Mouse (Mus musculus) midbrain, embryonic 11.5 days (tissue): Measurements from ENCODE around the gene Kif26b. TPM values are rescaled to one million over a fixed set of nuclear protein-coding genes. Genes with fewer than 3 reads are reported as not detected.

Experiments
- ATAC-seq: fragments of 200-750 bp; cut with Nextera tagmentation; 2 replicates; pipeline ENCODE4 v1.8.0; 2017; ENCODE audit warnings: moderate TSS enrichment, moderate library complexity; ENCODE audit not compliant: low FRiP score
- DNase-seq: peaks from one replicate; pipeline ENCODE4 v3.0.0; 2015; ENCODE audit warnings: low spot score; ENCODE audit errors: missing footprints
- H3K27ac ChIP-seq: fragments of 300-500 bp; sonication (generic); 2 replicates; pipeline ENCODE4 v1.5.1; 2014; ENCODE audit warnings: low read depth, low read length
- H3K27me3 ChIP-seq: fragments of 300-500 bp; sonication (generic); 2 replicates; pipeline ENCODE4 v1.6.1; 2014; ENCODE audit warnings: mild to moderate bottlenecking, low read length, moderate library complexity, mixed read lengths; ENCODE audit not compliant: control insufficient read depth, insufficient read depth
- H3K36me3 ChIP-seq: fragments of 300-500 bp; sonication (generic); 2 replicates; pipeline ENCODE4 v1.6.1; 2014; ENCODE audit warnings: mild to moderate bottlenecking, low read length, moderate library complexity, mixed read lengths; ENCODE audit not compliant: control insufficient read depth, insufficient read depth
- H3K4me1 ChIP-seq: fragments of 300-500 bp; sonication (generic); 2 replicates; pipeline ENCODE4 v1.6.1; 2014; ENCODE audit warnings: low read length; ENCODE audit not compliant: control insufficient read depth, insufficient read depth
- H3K4me2 ChIP-seq: fragments of 300-500 bp; sonication (generic); 2 replicates; pipeline ENCODE4 v1.6.1; 2014; ENCODE audit warnings: mild to moderate bottlenecking, moderate library complexity
- H3K4me3 ChIP-seq: fragments of 300-500 bp; sonication (generic); 2 replicates; pipeline ENCODE4 v1.5.1; 2014; ENCODE audit warnings: low read depth, low read length
- H3K9ac ChIP-seq: fragments of 300-500 bp; sonication (generic); 2 replicates; pipeline ENCODE4 v1.6.1; 2014; ENCODE audit warnings: low read length
- H3K9me3 ChIP-seq: fragments of 300-500 bp; sonication (generic); 2 replicates; pipeline ENCODE4 v1.6.1; 2016; ENCODE audit warnings: low read length; ENCODE audit not compliant: control insufficient read depth
- WGBS: fragments of 180-500 bp; shearing (Covaris S2); extraction: QIAGEN DNeasy Blood & Tissue Kit; methylation state at CpG from one replicate; pipeline ENCODE4 v1.1.7; 2014; 5-methylcytosine and 5-hydroxymethylcytosine counted together
- polyA plus RNA-seq: library from polyadenylated mRNA; unstranded; fragments of >200 nt; fragmentation: Nextera tagmentation; extraction: Ambion mirVana; gene quantifications from 2 replicates; pipeline ENCODE4 v1.2.1, GENCODE M21; 2014

Gene Kif26b
- polyA plus RNA-seq, 1 experiment from 2014 or later = 3.3 TPM

DNA sequence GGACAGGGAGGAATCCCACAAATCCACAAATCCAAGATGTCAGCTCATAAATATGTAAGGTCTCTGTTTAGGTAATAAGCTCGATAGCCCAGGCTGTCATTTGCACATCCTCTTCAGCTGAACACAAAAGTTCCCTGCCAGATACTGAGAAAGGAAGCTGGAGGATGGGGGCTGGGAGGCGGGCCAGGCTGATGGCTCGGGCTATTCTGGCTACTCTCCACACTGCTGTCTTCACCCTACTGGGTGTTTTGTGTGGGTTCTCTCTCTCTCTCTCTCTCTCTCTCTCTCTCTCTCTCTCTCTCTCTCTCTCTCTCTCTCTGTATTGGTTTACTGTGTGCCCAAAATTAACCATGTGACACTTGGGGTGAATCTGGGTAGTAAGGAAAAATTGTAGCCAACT lies 274.2 kb downstream of the Kif26b start:
- ATAC-seq (no peak), DNase-seq (peak; percentile 77)
- H3K27me3 ChIP-seq = no peaks in the 10 kb centered on the region
- no peak overlapping the region for H3K9ac ChIP-seq
- no peak overlapping the region for H3K27ac ChIP-seq
- H3K36me3 ChIP-seq = no peaks in the 10 kb centered on the region
- no peaks in the 10 kb centered on the region for H3K9me3 ChIP-seq
- no peak overlapping the region for H3K4me2 ChIP-seq
- no peak overlapping the region for H3K4me3 ChIP-seq
- H3K4me1 ChIP-seq = peaks cover 6% of the 10 kb centered on the region
- WGBS = 40% methylated on average over 3 of the region's 3 CpGs

DNA sequence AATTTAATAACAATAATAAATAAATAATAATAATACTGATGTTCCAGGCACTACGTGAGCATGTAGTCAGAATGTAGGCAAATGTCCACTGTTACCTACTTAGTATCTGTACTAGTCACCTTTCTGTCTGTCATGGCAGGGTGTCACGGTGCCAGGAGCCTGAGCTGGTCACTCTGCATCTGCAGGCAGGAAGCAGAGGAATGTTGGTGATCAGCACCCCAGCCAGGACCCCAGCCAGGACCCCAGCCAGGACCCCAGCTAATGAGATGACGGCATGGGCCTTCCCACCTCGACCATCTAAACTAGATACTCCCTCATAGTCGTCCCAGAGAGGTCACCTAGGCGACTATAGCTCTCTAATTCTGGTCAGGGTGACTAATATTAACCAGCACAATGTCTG lies 288.6 kb downstream of the Kif26b start:
- no peak for DNase-seq
- no peaks in the 10 kb centered on the region for H3K4me1 ChIP-seq
- no peak overlapping the region for H3K4me2 ChIP-seq
- WGBS = 90% methylated on average over 6 of the region's 6 CpGs
- H3K4me3 ChIP-seq = no peak overlapping the region
- H3K9me3 ChIP-seq = no peaks in the 10 kb centered on the region
- ATAC-seq = no peak
- no peak overlapping the region for H3K9ac ChIP-seq
- H3K27me3 ChIP-seq = no peaks in the 10 kb centered on the region
- H3K27ac ChIP-seq = no peak overlapping the region
- no peaks in the 10 kb centered on the region for H3K36me3 ChIP-seq

DNA sequence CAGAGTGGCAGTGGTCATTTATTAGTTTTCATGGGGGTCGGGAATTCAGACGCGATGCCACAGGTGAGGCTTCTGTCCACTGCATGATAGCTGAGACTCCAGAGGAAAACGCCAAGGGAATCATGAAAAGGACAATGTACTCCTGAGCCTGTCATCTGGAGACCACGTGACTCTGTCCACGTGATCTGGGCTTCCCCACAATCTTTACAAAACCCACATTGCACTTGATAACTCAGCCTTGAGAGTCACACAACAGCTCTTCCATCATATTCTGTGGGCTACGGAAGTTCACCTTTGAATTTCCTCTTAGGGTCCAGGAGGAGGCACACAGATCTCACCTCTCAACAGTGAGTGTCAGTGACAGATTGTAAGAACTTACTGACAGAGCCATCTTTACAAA lies 290.1 kb downstream of the Kif26b start:
- no peak overlapping the region for H3K4me3 ChIP-seq
- no peak overlapping the region for H3K27ac ChIP-seq
- no peaks in the 10 kb centered on the region for H3K9me3 ChIP-seq
- WGBS = 90% methylated on average over 7 of the region's 7 CpGs
- H3K27me3 ChIP-seq = no peaks in the 10 kb centered on the region
- ATAC-seq = no peak
- DNase-seq = no peak
- H3K4me2 ChIP-seq = no peak overlapping the region
- no peaks in the 10 kb centered on the region for H3K4me1 ChIP-seq
- H3K9ac ChIP-seq = no peak overlapping the region
- H3K36me3 ChIP-seq = no peaks in the 10 kb centered on the region

DNA sequence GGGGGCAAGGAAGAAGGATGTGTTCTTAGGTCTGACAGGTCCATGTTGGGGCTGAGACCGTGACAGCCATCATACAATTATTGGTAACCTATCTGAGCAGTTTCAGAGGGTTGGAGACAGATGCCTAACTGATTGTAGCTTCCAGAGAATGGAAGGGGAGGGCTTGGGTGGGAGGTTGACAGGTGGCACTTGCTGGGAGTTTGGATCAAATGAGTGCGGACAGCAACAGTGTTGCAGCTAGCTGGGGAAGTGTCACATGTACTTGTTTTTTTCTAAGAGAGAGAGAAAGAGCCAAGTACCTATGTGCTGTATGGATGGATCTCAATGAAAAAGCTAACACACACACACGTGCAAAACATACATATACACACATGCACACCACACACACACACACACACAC lies 291.2 kb downstream of the Kif26b start:
- H3K27me3 ChIP-seq = no peaks in the 10 kb centered on the region
- no peak overlapping the region for H3K27ac ChIP-seq
- WGBS = 87% methylated on average over 3 of the region's 3 CpGs
- DNase-seq (no peak), ATAC-seq (no peak)
- no peak overlapping the region for H3K4me2 ChIP-seq
- H3K4me3 ChIP-seq = no peak overlapping the region
- H3K36me3 ChIP-seq = no peaks in the 10 kb centered on the region
- no peak overlapping the region for H3K9ac ChIP-seq
- no peaks in the 10 kb centered on the region for H3K9me3 ChIP-seq
- H3K4me1 ChIP-seq = no peaks in the 10 kb centered on the region

DNA sequence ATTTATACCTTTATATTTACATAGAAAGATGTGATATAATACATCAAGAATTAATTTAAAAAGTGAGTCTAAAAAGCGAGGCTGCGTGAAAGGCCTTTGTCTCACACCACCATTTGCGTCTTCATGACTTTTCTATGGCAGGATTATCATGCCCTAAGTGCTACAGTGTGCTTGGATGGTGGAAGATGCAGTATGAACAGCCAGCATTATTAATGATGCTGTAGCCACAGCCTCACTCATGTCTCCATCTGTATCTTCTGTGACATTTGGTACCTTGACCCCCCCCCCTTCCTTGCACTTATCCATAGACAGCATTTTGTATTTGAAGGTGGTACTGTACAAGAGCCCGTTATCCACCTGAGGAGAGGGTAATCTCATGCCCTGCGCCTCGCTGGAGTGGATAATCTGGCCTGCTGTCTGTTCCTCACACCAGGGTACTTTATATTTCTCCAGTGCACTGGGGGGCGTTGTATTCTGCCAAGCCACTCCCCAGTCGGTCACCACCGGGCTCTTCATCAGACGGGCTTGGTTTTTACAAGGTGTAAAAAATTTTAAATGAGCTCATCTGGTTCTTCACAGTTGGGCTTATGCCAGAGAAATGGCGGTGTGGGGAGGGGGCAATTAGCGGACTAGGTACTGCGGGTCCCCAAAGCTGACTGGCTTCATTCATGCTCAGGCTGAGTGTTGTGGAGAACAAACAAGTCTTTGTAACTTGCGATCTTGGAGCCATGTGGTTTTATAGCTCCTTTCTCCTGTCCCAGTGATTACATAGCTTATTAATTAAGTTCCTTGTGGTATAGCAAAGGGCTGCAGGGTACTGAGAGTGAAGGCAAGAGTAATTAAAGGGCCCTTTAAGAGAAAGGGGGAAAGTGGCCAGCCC lies 291.9 kb downstream of the Kif26b start:
- Histone ChIP-seq H3K9ac (no peak overlapping the region), H3K36me3 (no peaks in the 10 kb centered on the region), H3K27me3 (no peaks in the 10 kb centered on the region), H3K4me3 (no peak overlapping the region), H3K4me2 (no peak overlapping the region), H3K4me1 (no peaks in the 10 kb centered on the region), H3K27ac (no peak overlapping the region), H3K9me3 (no peaks in the 10 kb centered on the region)
- DNase-seq (peak; percentile 72), ATAC-seq (0 out of 2 replicates have a peak, but pooled peaks have one; percentile 33)
- 85% methylated on average over 14 of the region's 14 CpGs for WGBS

DNA sequence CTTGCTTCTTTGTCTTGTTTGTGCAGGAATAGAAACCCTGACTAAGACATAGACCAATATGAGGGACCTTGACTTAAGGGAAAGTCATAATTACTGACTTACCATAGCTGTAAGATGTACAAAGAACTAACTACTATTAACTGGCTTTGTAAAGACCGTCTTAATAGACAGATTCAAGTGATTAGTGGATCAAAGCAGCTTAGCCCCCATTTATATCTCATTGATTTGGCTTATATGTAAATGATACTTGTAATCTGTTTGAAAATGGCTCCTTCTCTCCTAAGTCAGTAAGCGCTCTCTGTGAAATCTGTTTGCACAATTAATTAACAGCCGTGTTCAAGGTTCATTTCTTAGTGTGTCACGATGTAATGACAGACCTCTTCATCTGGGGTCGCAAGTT lies 295.9 kb downstream of the Kif26b start:
- H3K27ac ChIP-seq = no peak overlapping the region
- no peaks in the 10 kb centered on the region for H3K27me3 ChIP-seq
- WGBS = 70% methylated on average over 5 of the region's 5 CpGs
- no peak overlapping the region for H3K4me2 ChIP-seq
- H3K9ac ChIP-seq = no peak overlapping the region
- H3K4me1 ChIP-seq = no peaks in the 10 kb centered on the region
- no peak overlapping the region for H3K4me3 ChIP-seq
- H3K36me3 ChIP-seq = no peaks in the 10 kb centered on the region
- ATAC-seq (no peak), DNase-seq (peak; percentile 31)
- no peaks in the 10 kb centered on the region for H3K9me3 ChIP-seq

DNA sequence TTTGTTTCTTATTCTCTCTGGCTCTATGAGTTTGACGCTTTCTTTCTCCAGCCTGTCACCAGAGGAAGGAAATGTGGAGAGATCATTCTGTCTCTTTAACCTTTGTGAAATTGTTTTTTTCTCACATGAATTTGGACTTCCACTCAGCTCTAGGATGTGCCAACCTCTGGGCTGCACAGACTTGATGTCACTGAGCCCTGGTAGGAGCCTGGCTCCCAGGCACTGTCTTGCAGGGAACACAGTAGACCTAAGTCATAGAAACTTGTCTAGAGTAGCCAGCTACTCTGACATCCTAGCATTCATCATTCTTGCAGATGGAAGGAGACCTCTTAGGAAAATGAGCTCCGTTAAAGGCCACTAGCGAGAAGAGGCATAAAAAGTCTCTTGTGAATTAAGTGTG lies 298.3 kb downstream of the Kif26b start:
- no peaks in the 10 kb centered on the region for H3K9me3 ChIP-seq
- WGBS = 94% methylated on average over 3 of the region's 3 CpGs
- no peaks in the 10 kb centered on the region for H3K4me1 ChIP-seq
- ATAC-seq = no peak
- peak; percentile 51 for DNase-seq
- H3K36me3 ChIP-seq = no peaks in the 10 kb centered on the region
- H3K4me2 ChIP-seq = no peak overlapping the region
- no peak overlapping the region for H3K27ac ChIP-seq
- no peak overlapping the region for H3K4me3 ChIP-seq
- no peak overlapping the region for H3K9ac ChIP-seq
- H3K27me3 ChIP-seq = no peaks in the 10 kb centered on the region

DNA sequence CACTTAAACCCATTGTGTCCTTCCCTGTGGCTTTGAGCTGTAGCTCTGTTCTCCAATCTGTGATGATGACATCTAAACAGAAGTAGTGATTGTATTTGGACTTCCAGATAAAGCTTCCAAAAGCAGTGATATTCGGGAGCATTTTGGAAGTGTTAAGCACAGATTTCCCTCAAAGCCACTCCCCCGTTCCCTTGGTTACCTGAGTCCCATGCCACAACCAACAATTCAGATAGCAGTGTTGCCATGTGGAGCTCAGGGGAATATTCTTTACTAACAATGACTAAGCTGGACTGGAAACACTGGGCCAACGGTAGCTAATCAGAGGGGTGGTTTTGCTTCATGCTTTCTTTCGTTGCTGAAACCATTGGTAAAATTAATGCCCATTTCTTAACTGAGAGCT lies 300.5 kb downstream of the Kif26b start:
- Histone ChIP-seq H3K27ac (no peak overlapping the region), H3K4me2 (no peak overlapping the region), H3K9me3 (no peaks in the 10 kb centered on the region), H3K4me1 (no peaks in the 10 kb centered on the region), H3K27me3 (no peaks in the 10 kb centered on the region), H3K36me3 (no peaks in the 10 kb centered on the region), H3K9ac (no peak overlapping the region), H3K4me3 (no peak overlapping the region)
- DNase-seq (peak; percentile 70), ATAC-seq (no peak)
- WGBS = 77% methylated on average over 4 of the region's 4 CpGs

DNA sequence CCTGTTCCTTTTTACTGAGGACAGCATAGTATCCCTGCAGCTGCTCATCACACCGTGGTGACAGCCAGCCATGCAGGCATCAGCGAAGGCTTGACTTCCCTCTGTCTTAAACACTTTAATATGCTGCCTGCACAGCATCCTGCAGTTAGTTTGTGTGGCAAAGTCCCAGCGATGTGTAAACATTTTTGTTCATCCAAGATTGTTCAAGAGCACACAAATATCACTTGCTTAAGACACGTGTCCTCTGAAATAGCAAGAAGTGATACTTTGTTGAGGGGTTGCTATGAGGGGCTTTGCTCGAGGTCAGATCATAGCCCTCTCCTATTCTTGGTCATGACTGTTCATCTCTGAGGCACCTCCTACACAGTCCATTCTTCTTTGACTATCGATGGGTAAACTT lies 303.6 kb downstream of the Kif26b start:
- Histone ChIP-seq H3K27me3 (no peaks in the 10 kb centered on the region), H3K4me1 (no peaks in the 10 kb centered on the region), H3K27ac (no peak overlapping the region), H3K36me3 (no peaks in the 10 kb centered on the region), H3K9ac (no peak overlapping the region), H3K4me3 (no peak overlapping the region), H3K9me3 (no peaks in the 10 kb centered on the region), H3K4me2 (no peak overlapping the region)
- DNase-seq (peak; percentile 81), ATAC-seq (no peak)
- WGBS = 87% methylated on average over 6 of the region's 6 CpGs
